Mouse (Mus musculus) limb, embryonic 15.5 days (tissue): ENCODE results near the gene Bach1. TPM values are rescaled to one million over a fixed set of nuclear protein-coding genes. Genes with fewer than 3 reads are reported as not detected.
A peak's percentile ranks its signal among the peaks of the same experiment; 100 is the strongest.

Source experiments
- ATAC-seq: fragments of 200-750 bp; cut with Nextera tagmentation; 2 replicates; pipeline ENCODE4 v1.8.0; 2017; ENCODE audit warnings: low read depth, moderate TSS enrichment; ENCODE audit not compliant: insufficient number of reproducible peaks, low FRiP score, low TSS enrichment
- H3K27ac ChIP-seq: fragments of 300-500 bp; sonication (generic); 2 replicates; pipeline ENCODE4 v1.5.1; 2015; ENCODE audit warnings: moderate library complexity, mild to moderate bottlenecking, inconsistent platforms
- H3K27me3 ChIP-seq: fragments of 300-500 bp; sonication (generic); 2 replicates; pipeline ENCODE4 v1.6.1; 2015; ENCODE audit warnings: inconsistent platforms
- H3K36me3 ChIP-seq: fragments of 300-500 bp; sonication (generic); 2 replicates; pipeline ENCODE4 v1.6.1; 2015; ENCODE audit warnings: inconsistent platforms
- H3K4me1 ChIP-seq: fragments of 300-500 bp; sonication (generic); 2 replicates; pipeline ENCODE4 v1.6.1; 2015; ENCODE audit warnings: inconsistent platforms
- H3K4me2 ChIP-seq: fragments of 300-500 bp; sonication (generic); 2 replicates; pipeline ENCODE4 v1.6.1; 2015; ENCODE audit warnings: mild to moderate bottlenecking, inconsistent platforms
- H3K4me3 ChIP-seq: fragments of 300-500 bp; sonication (generic); 2 replicates; pipeline ENCODE4 v1.5.1; 2015; ENCODE audit warnings: mild to moderate bottlenecking, inconsistent platforms
- H3K9ac ChIP-seq: fragments of 300-500 bp; sonication (generic); 2 replicates; pipeline ENCODE4 v1.6.1; 2015; ENCODE audit warnings: inconsistent platforms
- H3K9me3 ChIP-seq: fragments of 300-500 bp; sonication (generic); 2 replicates; pipeline ENCODE4 v1.6.1; 2016; ENCODE audit warnings: inconsistent platforms
- WGBS: fragments of 180-500 bp; shearing (Covaris S2); methylation state at CpG from one replicate; pipeline ENCODE4 v1.1.7; 2015; 5-methylcytosine and 5-hydroxymethylcytosine counted together
- polyA plus RNA-seq: library from polyadenylated mRNA; unstranded; fragments of >200 nt; fragmentation: Nextera tagmentation; extraction: Ambion mirVana; gene quantifications from 2 replicates; pipeline ENCODE4 v1.2.1, GENCODE M21; 2015

The Bach1 gene
- polyA plus RNA-seq, result 15.5 and 15.6 TPM in 2 replicates

GRCm38 (mm10) chr16:87698692-87699305, at the start of gene Bach1:
Gene Bach1, plus strand, starts transcription at chr16:87698945.
- H3K27ac ChIP-seq, result peak within 1 kb of the TSS; percentile 81
- peak within 1 kb of the TSS; percentile 63 for H3K4me2 ChIP-seq
- peak within 1 kb of the TSS; percentile 85 for H3K9ac ChIP-seq
- 0 out of 2 replicates have a peak, but pooled peaks cover 4% of the 10 kb centered on the region for H3K27me3 ChIP-seq
- WGBS, result under 1% methylated on average over 69 of the region's 84 CpGs
- H3K36me3 ChIP-seq, result no peaks in the 10 kb centered on the region
- peak within 1 kb of the TSS; percentile 70 for H3K4me3 ChIP-seq
- H3K4me1 ChIP-seq, result peaks cover 26% of the 10 kb centered on the region
- ATAC-seq, result peak; percentile 95
- no peaks in the 10 kb centered on the region for H3K9me3 ChIP-seq

DNA sequence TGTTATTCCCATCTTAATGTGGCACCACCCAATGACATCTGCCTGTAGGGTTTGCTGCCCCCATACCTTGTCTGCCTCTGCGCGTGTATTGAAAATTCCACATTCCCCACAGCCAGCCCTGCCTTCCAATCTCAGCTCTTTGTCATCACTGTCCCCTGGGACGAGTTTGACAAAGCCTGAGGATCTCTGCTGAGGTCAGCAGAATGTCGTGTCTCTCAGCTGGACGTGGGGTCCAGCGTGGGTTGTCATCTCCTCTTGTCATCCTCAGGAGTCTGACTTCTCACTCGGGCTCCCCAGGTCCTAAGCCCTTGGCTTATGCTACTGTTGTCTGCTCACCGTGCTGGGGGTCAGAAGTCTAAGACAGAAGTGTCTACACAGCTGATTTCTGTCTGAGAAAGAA, 46.4 kb upstream of the Bach1 start:
- H3K4me2 ChIP-seq, result no peak overlapping the region
- no peak overlapping the region for H3K4me3 ChIP-seq
- no peaks in the 10 kb centered on the region for H3K36me3 ChIP-seq
- H3K27me3 ChIP-seq, result no peaks in the 10 kb centered on the region
- no peak for ATAC-seq
- peaks cover 7% of the 10 kb centered on the region; the same call in 1 of the 2 replicates for H3K4me1 ChIP-seq
- H3K9ac ChIP-seq, result no peak overlapping the region
- H3K27ac ChIP-seq, result no peak overlapping the region
- 75% methylated on average over 8 of the region's 8 CpGs for WGBS
- H3K9me3 ChIP-seq, result no peaks in the 10 kb centered on the region

GRCm38 (mm10) chr16:87652924-87653323, 45.8 kb upstream of the Bach1 start:
- ATAC-seq, result no peak
- no peaks in the 10 kb centered on the region for H3K27me3 ChIP-seq
- H3K4me3 ChIP-seq, result no peak overlapping the region
- H3K36me3 ChIP-seq, result no peaks in the 10 kb centered on the region
- no peak overlapping the region for H3K27ac ChIP-seq
- no peaks in the 10 kb centered on the region for H3K9me3 ChIP-seq
- no peak overlapping the region for H3K9ac ChIP-seq
- WGBS, result 62% methylated on average over 13 of the region's 13 CpGs
- H3K4me1 ChIP-seq, result peaks cover 7% of the 10 kb centered on the region; the same call in 1 of the 2 replicates
- no peak overlapping the region for H3K4me2 ChIP-seq

DNA sequence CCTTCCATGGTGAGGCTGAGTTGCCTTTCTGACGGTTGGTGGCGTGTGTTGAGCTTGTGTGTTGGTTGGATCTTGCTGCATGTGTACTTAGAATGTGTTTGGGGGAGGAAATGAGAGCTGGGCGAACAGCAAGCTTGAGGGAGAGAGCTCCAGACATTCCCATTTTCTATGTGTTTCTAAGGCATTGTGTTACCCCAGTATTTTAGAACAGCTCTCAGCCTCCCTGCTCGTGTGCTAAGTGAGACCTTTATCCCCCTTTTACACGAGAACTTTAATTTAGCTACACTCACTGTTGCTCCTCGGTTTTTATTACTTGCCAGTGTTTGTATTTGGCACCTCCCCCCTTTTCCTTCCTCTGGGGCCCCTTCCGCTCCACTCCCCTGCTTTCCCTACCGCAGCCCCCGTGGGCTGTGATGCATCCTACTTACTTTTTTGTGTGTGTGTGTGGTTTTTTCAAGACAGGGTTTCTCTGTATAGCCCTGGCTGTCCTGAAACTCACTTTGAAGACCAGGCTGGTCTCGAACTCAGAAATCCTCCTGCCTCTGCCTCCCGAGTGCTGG, 44.6 kb upstream of the Bach1 start:
- no peak overlapping the region for H3K27ac ChIP-seq
- H3K4me1 ChIP-seq, result peaks cover 7% of the 10 kb centered on the region; the same call in 1 of the 2 replicates
- 54% methylated on average over 11 of the region's 11 CpGs for WGBS
- no peak overlapping the region for H3K4me3 ChIP-seq
- H3K27me3 ChIP-seq, result no peaks in the 10 kb centered on the region
- no peak overlapping the region for H3K9ac ChIP-seq
- H3K36me3 ChIP-seq, result no peaks in the 10 kb centered on the region
- no peak for ATAC-seq
- H3K9me3 ChIP-seq, result no peaks in the 10 kb centered on the region
- H3K4me2 ChIP-seq, result no peak overlapping the region

- H3K27me3 ChIP-seq, result no peaks in the 10 kb centered on the region
- H3K4me3 ChIP-seq, result no peak overlapping the region
- no peak overlapping the region for H3K9ac ChIP-seq
- no peak for ATAC-seq
- peaks cover 7% of the 10 kb centered on the region; the same call in 1 of the 2 replicates for H3K4me1 ChIP-seq
- no peaks in the 10 kb centered on the region for H3K36me3 ChIP-seq
- H3K9me3 ChIP-seq, result no peaks in the 10 kb centered on the region
- H3K27ac ChIP-seq, result peak overlapping the region; percentile 9; the same call in 1 of the 2 replicates
- no peak overlapping the region for H3K4me2 ChIP-seq
- 86% methylated on average over 5 of the region's 5 CpGs for WGBS
Measured at GRCm38 (mm10) chr16:87655005-87655404, 43.7 kb upstream of the Bach1 start.

DNA sequence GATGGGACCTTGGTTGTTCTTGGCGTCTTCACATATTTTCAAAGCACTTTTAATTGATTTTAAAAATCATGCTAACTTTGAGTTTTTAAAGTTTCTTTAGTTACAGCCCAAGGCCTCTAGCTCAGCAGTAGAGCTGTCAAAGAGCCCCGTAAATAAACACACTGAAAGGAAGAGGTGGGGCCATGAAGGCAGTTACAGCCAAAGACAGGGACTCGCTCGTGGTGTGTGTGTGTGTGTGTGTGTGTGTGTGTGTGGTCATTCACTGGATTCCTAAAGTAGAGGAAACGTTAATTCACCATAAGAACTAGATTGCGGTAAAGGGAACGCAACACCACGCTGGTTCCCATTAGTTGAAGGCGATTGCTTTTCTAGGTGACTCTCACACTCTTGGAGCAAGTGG, 43.2 kb upstream of the Bach1 start:
- ATAC-seq, result no peak
- WGBS, result 56% methylated on average over 9 of the region's 9 CpGs
- Histone ChIP-seq H3K9me3 (no peaks in the 10 kb centered on the region), H3K4me3 (no peak overlapping the region), H3K36me3 (no peaks in the 10 kb centered on the region), H3K27me3 (no peaks in the 10 kb centered on the region), H3K9ac (no peak overlapping the region), H3K4me1 (peaks cover 7% of the 10 kb centered on the region; the same call in 1 of the 2 replicates), H3K27ac (no peak overlapping the region), H3K4me2 (no peak overlapping the region)

DNA sequence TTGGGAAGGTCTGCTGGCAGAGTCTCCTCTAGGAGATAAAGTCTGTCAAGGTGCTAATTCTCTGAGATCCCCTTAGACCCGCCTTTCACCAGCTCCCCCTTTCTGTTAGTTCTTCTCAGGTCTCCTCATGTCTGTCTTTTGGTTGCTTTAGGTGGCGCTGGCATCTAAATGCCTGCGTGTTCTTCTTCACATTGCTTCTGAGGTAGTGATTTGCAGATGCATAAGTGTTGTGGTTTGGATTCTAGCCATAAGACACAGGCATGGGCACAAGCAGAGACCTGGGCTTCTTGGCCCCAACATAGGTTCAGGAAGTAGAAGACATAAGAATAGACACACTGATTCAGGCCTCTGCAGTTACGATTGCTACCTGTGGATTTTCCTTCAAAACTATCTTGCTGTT, 42.0 kb upstream of the Bach1 start:
- 77% methylated on average over 4 of the region's 4 CpGs for WGBS
- Histone ChIP-seq H3K4me2 (no peak overlapping the region), H3K27me3 (no peaks in the 10 kb centered on the region), H3K36me3 (no peaks in the 10 kb centered on the region), H3K4me3 (no peak overlapping the region), H3K9me3 (no peaks in the 10 kb centered on the region), H3K27ac (no peak overlapping the region), H3K4me1 (peaks cover 11% of the 10 kb centered on the region; the same call in 1 of the 2 replicates), H3K9ac (no peak overlapping the region)
- ATAC-seq, result no peak

- H3K4me3 ChIP-seq, result no peak overlapping the region
- H3K4me2 ChIP-seq, result no peak overlapping the region
- no peak overlapping the region for H3K27ac ChIP-seq
- no peaks in the 10 kb centered on the region for H3K9me3 ChIP-seq
- no peak overlapping the region for H3K9ac ChIP-seq
- H3K36me3 ChIP-seq, result no peaks in the 10 kb centered on the region
- WGBS, result 90% methylated on average over 9 of the region's 9 CpGs
- H3K4me1 ChIP-seq, result peaks cover 11% of the 10 kb centered on the region; the same call in 1 of the 2 replicates
- ATAC-seq, result no peak
- H3K27me3 ChIP-seq, result no peaks in the 10 kb centered on the region
Measured at GRCm38 (mm10) chr16:87657291-87657690, 41.5 kb upstream of the Bach1 start.

DNA sequence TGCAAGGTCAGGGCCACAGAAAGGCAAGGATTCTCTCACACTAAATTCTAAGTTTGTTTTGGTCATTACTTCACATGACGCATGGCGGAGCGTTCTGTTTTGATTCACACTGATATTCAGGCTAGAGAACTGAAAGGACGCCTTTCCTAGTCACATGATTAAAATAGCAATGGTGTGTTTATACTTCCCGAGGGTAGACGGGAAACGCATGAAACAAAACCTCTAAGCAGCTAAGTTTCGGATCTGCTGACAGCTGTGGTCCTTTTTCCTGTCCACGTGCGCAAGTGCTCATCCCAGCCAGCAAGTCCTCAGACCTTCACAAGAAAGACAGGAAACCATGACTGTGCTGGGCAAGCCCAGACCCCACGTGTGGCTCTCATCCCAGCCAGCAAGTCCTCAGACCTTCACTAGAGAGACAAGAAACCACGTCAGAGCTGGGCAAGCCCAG, 37.7 kb upstream of the Bach1 start:
- H3K36me3 ChIP-seq, result no peaks in the 10 kb centered on the region
- 49% methylated on average over 12 of the region's 12 CpGs for WGBS
- H3K4me2 ChIP-seq, result no peak overlapping the region
- 0 out of 2 replicates have a peak overlapping the region, but pooled peaks have one; percentile 8 for H3K4me3 ChIP-seq
- 0 out of 2 replicates have a peak, but pooled peaks cover 5% of the 10 kb centered on the region for H3K4me1 ChIP-seq
- no peak overlapping the region for H3K9ac ChIP-seq
- H3K27me3 ChIP-seq, result no peaks in the 10 kb centered on the region
- ATAC-seq, result no peak
- H3K27ac ChIP-seq, result peak overlapping the region; percentile 54
- no peaks in the 10 kb centered on the region for H3K9me3 ChIP-seq

GRCm38 (mm10) chr16:87661636-87662035, 37.1 kb upstream of the Bach1 start:
- H3K27ac ChIP-seq, result 0 out of 2 replicates have a peak overlapping the region, but pooled peaks have one; percentile 54
- 69% methylated on average over 8 of the region's 8 CpGs for WGBS
- ATAC-seq, result no peak

GRCm38 (mm10) chr16:87662528-87662927, 36.2 kb upstream of the Bach1 start:
- H3K4me3 ChIP-seq, result no peak overlapping the region
- H3K9ac ChIP-seq, result no peak overlapping the region
- no peak for ATAC-seq
- no peaks in the 10 kb centered on the region for H3K9me3 ChIP-seq
- H3K27ac ChIP-seq, result no peak overlapping the region
- H3K4me1 ChIP-seq, result 0 out of 2 replicates have a peak, but pooled peaks cover 5% of the 10 kb centered on the region
- H3K4me2 ChIP-seq, result no peak overlapping the region
- H3K36me3 ChIP-seq, result no peaks in the 10 kb centered on the region
- WGBS, result 86% methylated on average over 2 of the region's 2 CpGs
- H3K27me3 ChIP-seq, result no peaks in the 10 kb centered on the region

More at GRCm38 (mm10) chr16:87661636-87662035, 37.1 kb upstream of the Bach1 start:
- no peaks in the 10 kb centered on the region for H3K27me3 ChIP-seq
- no peaks in the 10 kb centered on the region for H3K36me3 ChIP-seq
- H3K9ac ChIP-seq, result no peak overlapping the region
- no peak overlapping the region for H3K4me2 ChIP-seq
- H3K9me3 ChIP-seq, result no peaks in the 10 kb centered on the region
- H3K4me3 ChIP-seq, result no peak overlapping the region
- H3K4me1 ChIP-seq, result 0 out of 2 replicates have a peak, but pooled peaks cover 5% of the 10 kb centered on the region

DNA sequence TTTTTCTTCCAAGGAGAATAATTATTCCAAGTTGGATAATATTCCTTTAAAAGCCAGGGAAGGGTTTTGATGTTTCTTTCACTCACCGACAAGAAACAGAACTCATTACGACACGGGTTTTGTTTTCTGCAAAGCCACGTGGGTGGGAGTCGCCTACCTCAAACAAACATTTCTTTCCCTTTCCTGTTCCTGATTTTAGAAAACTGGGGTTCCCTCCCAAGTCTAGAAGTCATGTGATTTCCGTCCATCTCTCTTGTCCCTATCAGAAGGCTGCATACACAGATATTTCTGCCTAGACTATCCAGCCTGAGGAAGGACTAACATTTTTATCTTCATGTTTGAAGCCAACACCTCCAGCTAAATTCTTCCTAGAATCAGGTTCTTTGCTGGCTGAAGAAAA, 34.9 kb upstream of the Bach1 start:
- 68% methylated on average over 6 of the region's 6 CpGs for WGBS

More for the DNA sequence above, 34.9 kb upstream of the Bach1 start:
- Histone ChIP-seq H3K4me2 (no peak overlapping the region), H3K9ac (no peak overlapping the region), H3K27me3 (no peaks in the 10 kb centered on the region), H3K4me1 (0 out of 2 replicates have a peak, but pooled peaks cover 5% of the 10 kb centered on the region), H3K36me3 (no peaks in the 10 kb centered on the region), H3K9me3 (no peaks in the 10 kb centered on the region), H3K4me3 (no peak overlapping the region), H3K27ac (no peak overlapping the region)
- ATAC-seq, result no peak
